Mouse (Mus musculus) neural tube, embryonic 13.5 days (tissue): ENCODE data around the gene Triap1. TPM values are rescaled to one million over a fixed set of nuclear protein-coding genes. Genes with fewer than 3 reads are reported as not detected.
A peak's percentile ranks its signal among the peaks of the same experiment; 100 is the strongest.

Source experiments
- ATAC-seq: fragments of 200-750 bp; cut with Nextera tagmentation; 2 replicates; pipeline ENCODE4 v1.8.0; 2017; ENCODE audit warnings: low read depth, mild to moderate bottlenecking, moderate TSS enrichment, moderate library complexity
- H3K27ac ChIP-seq: fragments of 300-500 bp; sonication (generic); replicated peaks from 2 replicates; pipeline ENCODE4 v1.5.1; 2015; ENCODE audit warnings: moderate library complexity, mild to moderate bottlenecking, inconsistent platforms
- H3K27me3 ChIP-seq: fragments of 300-500 bp; sonication (generic); 2 replicates; pipeline ENCODE4 v1.6.1; 2015; ENCODE audit warnings: mild to moderate bottlenecking, inconsistent platforms
- H3K36me3 ChIP-seq: fragments of 300-500 bp; sonication (generic); 2 replicates; pipeline ENCODE4 v1.6.1; 2015; ENCODE audit warnings: mild to moderate bottlenecking, inconsistent platforms
- H3K4me1 ChIP-seq: fragments of 300-500 bp; sonication (generic); replicated peaks from 2 replicates; pipeline ENCODE4 v1.6.1; 2015; ENCODE audit warnings: inconsistent platforms
- H3K4me2 ChIP-seq: fragments of 300-500 bp; sonication (generic); 2 replicates; pipeline ENCODE4 v1.6.1; 2015; ENCODE audit warnings: inconsistent platforms, mild to moderate bottlenecking, moderate library complexity
- H3K4me3 ChIP-seq: fragments of 300-500 bp; sonication (generic); 2 replicates; pipeline ENCODE4 v1.5.1; 2015; ENCODE audit warnings: mild to moderate bottlenecking, inconsistent platforms
- H3K9ac ChIP-seq: fragments of 300-500 bp; sonication (generic); 2 replicates; pipeline ENCODE4 v1.6.1; 2015; ENCODE audit warnings: moderate library complexity, mild to moderate bottlenecking, inconsistent platforms
- H3K9me3 ChIP-seq: fragments of 300-500 bp; sonication (generic); 2 replicates; pipeline ENCODE4 v1.6.1; 2016; ENCODE audit warnings: inconsistent platforms
- WGBS: fragments of 180-500 bp; shearing (Covaris S2); methylation state at CpG from one replicate; pipeline ENCODE4 v1.1.7; 2015; 5-methylcytosine and 5-hydroxymethylcytosine counted together
- polyA plus RNA-seq: library from polyadenylated mRNA; unstranded; fragments of >200 nt; fragmentation: Nextera tagmentation; extraction: Ambion mirVana; gene quantifications from 2 replicates; pipeline ENCODE4 v1.2.1, GENCODE M21; 2015

The Triap1 gene
- polyA plus RNA-seq, 1 experiment from 2014 or later = 54.8 TPM

DNA sequence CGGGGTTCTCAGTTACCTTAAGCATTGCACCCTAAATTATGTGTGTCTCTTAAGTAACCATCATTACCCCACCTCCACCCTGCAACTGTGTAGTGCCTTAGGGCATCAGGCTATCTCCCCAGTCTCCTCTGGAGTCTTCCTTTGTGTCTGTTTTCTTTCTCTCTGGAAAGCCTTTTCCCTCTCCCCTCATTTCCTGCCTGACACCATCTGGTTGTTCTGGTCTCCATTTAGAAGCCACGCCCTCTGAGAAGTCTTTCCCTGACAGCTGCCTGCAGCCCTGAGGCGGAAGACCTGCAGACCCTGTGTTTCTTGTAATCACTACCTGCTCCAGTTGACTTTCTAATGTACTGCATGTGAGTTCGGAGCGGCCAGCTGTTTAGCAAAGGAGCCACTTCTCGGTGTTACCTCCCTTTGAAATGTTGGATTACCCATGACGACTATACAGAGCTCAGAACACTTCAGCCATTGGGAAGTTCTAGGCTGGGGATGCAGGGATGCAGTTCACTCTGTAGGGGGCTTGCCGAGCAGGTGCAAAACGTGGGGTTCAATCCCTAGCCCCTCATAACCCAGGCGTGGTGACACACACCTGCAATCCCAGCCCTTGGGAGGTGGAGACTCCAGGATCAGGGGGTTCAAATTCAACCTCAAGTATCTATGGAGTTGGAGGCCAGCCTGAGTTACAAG is 23.2 kb upstream of the Triap1 start:
- peaks cover 45% of the 10 kb centered on the region for H3K4me1 ChIP-seq
- H3K4me3 ChIP-seq = 0 out of 2 replicates have a peak overlapping the region, but pooled peaks have one; percentile 0
- peak overlapping the region; percentile 67; the same call in 1 of the 2 replicates for H3K9ac ChIP-seq
- H3K27ac ChIP-seq = peak overlapping the region; percentile 86
- peak overlapping the region; percentile 74 for H3K4me2 ChIP-seq
- H3K9me3 ChIP-seq = no peaks in the 10 kb centered on the region
- no peaks in the 10 kb centered on the region for H3K27me3 ChIP-seq
- no peaks in the 10 kb centered on the region for H3K36me3 ChIP-seq
- ATAC-seq = peak; percentile 34; the same call in 1 of the 2 replicates
- 3% methylated on average over 10 of the region's 10 CpGs for WGBS

DNA sequence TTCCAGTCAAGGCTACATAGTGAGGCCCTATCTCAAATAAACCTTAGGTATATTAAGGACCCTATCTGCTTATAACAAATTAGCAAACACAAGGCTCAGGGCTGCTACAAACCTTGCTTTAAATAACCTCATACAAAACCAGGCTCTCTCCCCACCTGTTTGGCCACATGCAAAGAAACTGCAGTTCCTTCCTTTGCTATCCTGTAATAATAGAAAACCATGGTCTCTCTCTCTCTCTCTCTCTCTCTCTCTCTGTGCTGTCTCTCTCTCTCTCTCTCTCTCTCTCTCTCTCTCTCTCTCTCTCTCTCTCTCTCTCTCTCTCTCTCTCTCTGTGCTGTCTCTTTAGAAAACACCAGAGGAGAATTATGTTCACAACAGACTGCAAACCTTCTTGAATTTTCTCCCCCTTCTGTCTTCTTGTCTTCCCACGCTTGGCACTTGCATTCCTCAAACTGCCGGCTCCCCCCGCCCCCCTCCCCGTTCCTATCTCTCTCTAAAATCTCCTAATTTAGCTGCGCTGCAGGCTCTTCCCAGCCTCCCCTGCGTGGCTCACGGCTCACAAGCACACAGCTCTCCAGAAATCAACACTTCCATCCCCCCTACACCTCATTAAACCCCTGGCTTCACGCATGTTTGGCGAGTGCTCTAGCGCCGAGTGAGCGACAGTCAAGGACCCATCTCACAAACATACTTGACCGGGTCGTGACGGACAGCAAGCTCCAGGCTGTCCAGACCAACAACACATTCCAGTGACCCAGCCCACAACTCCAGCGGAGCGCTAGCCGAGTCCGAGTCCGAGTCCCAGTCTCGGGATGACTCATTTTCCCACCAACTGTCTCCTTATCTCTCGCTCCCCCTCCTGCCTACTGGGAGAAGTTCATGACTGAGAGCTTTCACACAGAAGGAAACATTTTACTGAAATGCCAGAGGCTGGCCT is 21.8 kb upstream of the Triap1 start:
- peak; percentile 59; the same call in 1 of the 2 replicates for ATAC-seq
- under 1% methylated on average over 22 of the region's 22 CpGs for WGBS

DNA sequence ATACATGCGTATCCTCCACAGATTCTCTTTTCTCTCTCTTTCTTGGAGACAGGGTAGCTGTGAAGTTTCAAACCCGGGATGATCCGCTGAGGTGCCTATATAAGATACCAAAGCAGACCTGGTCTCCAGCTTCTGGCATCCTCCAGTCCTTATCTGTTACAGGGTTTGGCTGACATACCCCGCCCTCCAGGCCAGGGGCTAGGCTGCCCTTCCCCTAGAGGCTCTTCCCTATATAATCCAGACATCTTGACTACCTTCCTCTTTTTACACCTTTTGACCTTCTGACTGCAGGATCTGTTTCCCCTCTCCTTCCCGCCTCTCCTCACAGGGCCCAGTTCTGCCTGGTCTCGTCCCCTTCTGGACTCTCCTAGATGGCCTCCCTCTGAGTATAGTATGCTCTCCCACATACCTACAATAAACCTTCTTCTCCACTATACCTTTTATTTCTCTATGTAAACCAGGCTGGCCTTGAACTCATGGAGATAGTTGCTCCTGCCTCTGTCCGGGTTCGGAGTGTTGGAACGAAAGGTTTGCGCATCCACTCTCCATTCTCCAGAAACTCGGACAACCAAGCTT is 14.7 kb upstream of the Triap1 start:
- Histone ChIP-seq H3K36me3 (peaks cover 15% of the 10 kb centered on the region), H3K4me2 (peak overlapping the region; percentile 86), H3K27ac (peak overlapping the region; percentile 92), H3K27me3 (no peaks in the 10 kb centered on the region), H3K9ac (peak overlapping the region; percentile 96), H3K4me1 (peaks cover 31% of the 10 kb centered on the region), H3K4me3 (peak overlapping the region; percentile 96), H3K9me3 (no peaks in the 10 kb centered on the region)
- ATAC-seq = peak; percentile 59
- WGBS = 29% methylated on average over 11 of the region's 11 CpGs

More for the DNA sequence above, 21.8 kb upstream of the Triap1 start:
- Histone ChIP-seq H3K4me1 (peaks cover 39% of the 10 kb centered on the region), H3K27me3 (no peaks in the 10 kb centered on the region), H3K9me3 (no peaks in the 10 kb centered on the region), H3K36me3 (no peaks in the 10 kb centered on the region), H3K27ac (peak overlapping the region; percentile 69), H3K4me3 (peak overlapping the region; percentile 37), H3K9ac (peak overlapping the region; percentile 67), H3K4me2 (peak overlapping the region; percentile 74)

DNA sequence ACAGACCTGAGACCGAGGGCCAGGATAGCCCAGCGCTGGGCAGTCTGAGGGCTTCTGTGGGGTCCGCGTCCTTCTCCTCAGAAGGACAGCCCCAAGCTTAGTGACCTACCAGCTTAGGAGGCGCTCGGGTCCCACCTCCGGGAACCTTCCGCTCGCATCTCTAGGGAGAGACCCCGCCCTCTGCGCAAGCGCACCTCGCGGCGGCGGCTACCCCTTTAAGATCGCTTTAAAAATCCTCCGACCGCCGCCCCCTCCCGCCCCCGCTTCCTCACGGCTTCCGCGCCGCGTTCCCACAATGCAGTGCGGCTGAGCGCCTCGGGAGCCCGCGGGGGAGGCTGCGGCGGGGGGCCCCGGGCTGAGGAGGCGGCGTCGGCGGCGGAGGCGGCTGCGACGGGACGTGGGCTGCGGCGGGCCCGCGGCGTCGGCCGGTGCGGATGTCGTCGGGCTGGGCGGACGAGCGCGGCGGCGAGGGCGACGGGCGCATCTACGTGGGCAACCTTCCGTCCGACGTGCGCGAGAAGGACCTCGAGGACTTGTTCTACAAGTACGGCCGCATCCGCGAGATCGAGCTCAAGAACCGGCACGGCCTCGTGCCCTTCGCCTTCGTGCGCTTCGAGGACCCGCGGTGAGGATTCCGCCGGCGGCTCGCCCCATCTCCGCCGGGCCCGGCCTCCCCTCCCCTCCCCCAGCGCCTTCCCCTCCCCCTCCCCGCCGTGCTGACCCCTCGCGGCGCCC is 14.0 kb upstream of the Triap1 start, which contains the start of gene Srsf9:
Srsf9 (plus strand) TSS at position 303 of the 735 bp plus-strand sequence.
- Histone ChIP-seq H3K9ac (peak within 1 kb of the TSS; percentile 96), H3K4me2 (peak within 1 kb of the TSS; percentile 86), H3K27ac (peak within 1 kb of the TSS; percentile 92), H3K9me3 (no peaks in the 10 kb centered on the region), H3K4me3 (peak within 1 kb of the TSS; percentile 96), H3K27me3 (no peaks in the 10 kb centered on the region), H3K36me3 (peaks cover 22% of the 10 kb centered on the region), H3K4me1 (peaks cover 31% of the 10 kb centered on the region)
- ATAC-seq = peak; percentile 91
- under 1% methylated on average over 72 of the region's 97 CpGs for WGBS

DNA sequence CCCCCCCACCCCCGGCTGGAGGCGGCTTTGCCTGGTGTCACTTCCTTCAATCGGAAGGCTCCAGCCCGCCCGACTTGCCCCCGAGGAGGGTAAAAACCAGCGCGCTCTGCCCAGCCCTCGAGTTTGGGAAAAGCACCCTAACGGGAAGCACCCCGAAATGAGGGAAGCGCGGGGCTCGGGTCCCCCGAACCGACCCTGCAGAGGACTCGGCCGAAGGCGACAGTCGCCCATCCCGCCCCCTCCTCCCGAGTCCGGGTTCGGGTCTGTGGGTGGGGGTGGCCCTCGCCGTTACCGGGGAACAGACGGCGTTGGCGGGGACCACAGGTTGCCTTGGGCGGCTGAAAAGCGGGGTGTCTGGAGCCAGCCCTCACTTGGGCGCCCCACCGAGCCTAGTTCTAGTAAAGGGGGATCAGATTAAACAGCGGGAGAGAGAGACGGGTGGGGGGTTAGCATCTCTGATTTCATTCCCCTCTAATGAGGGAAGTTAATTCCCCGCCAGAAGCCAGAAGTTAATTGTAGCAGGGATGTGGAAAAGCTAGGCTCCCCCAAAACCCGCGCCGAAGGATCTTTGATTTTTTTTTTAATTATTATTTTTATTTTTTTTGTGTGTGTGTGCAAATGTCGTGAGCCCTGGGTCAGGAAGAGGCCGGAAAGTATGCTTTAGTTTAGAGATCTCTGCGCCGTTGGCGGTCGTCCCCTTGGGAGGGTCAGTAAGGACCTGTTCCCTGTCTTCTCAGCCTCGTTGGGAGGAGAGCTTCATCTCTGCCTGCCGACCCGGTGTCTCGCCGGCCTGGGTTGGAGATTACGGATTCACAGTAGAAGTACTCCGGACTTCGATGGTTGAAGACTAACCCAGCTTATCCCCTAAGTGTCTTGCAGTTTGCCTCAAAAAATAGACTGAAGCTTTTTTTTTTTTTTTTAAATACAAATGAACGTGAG is 13.1 kb upstream of the Triap1 start:
- WGBS = under 1% methylated on average over 55 of the region's 55 CpGs
- H3K27ac ChIP-seq = peak overlapping the region; percentile 92
- H3K4me3 ChIP-seq = peak overlapping the region; percentile 96

DNA sequence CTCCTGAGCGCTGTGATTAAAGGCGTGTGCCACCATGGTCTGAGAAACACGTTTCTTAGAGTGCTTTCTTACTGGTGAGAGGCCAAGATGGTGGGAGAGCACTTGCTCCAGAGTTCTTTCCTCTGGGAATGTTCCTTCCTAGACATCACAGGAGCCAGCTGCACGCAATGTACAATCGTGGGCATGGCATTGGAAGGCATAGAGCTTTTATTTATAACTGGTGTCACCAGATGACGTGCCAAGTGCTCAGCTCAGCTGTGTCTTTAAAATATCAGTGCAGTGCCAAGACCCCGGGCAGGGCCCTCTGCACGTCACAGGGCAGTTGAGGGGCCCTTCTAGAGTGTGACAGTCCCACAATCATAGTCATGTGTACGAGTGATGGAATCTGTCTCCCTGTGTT is 10.1 kb upstream of the Triap1 start:
- peaks cover 61% of the 10 kb centered on the region for H3K36me3 ChIP-seq
- peaks cover 27% of the 10 kb centered on the region for H3K4me1 ChIP-seq
- no peak overlapping the region for H3K4me2 ChIP-seq
- H3K9ac ChIP-seq = no peak overlapping the region
- no peak overlapping the region for H3K27ac ChIP-seq
- H3K9me3 ChIP-seq = no peaks in the 10 kb centered on the region
- WGBS = 88% methylated on average over 9 of the region's 9 CpGs
- H3K27me3 ChIP-seq = no peaks in the 10 kb centered on the region
- no peak overlapping the region for H3K4me3 ChIP-seq
- no peak for ATAC-seq

More for the DNA sequence above, 13.1 kb upstream of the Triap1 start:
- H3K4me1 ChIP-seq = peaks cover 31% of the 10 kb centered on the region
- H3K9ac ChIP-seq = peak overlapping the region; percentile 96
- peak; percentile 9; the same call in 1 of the 2 replicates for ATAC-seq
- H3K27me3 ChIP-seq = no peaks in the 10 kb centered on the region
- H3K4me2 ChIP-seq = peak overlapping the region; percentile 86
- no peaks in the 10 kb centered on the region for H3K9me3 ChIP-seq
- peaks cover 30% of the 10 kb centered on the region for H3K36me3 ChIP-seq

DNA sequence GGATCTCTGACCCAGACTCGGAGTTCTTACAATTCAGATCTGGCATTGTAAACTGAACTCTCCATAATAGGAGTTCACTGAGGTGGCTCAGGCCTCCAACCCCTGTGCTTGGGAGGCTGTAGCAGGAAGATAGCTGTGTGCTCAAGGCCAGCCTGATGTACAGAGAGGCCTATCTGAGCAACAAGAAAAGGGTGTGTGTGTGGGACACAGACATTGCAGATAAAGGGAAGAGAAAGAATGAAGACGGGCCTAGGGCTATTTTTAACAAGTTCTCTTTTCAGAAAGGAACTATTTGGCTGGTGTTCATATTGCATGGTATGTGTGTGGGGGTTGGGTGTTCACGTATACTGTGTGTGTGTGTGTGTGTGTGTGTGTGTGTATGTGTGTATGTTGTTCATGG is 7.4 kb upstream of the Triap1 start:
- H3K36me3 ChIP-seq = peaks cover 71% of the 10 kb centered on the region
- H3K9me3 ChIP-seq = no peaks in the 10 kb centered on the region
- no peak overlapping the region for H3K4me2 ChIP-seq
- peaks cover 14% of the 10 kb centered on the region for H3K4me1 ChIP-seq
- no peak overlapping the region for H3K27ac ChIP-seq
- no peak for ATAC-seq
- no peak overlapping the region for H3K4me3 ChIP-seq
- no peak overlapping the region for H3K9ac ChIP-seq
- no peaks in the 10 kb centered on the region for H3K27me3 ChIP-seq
- WGBS = 86% methylated on average over 3 of the region's 3 CpGs

DNA sequence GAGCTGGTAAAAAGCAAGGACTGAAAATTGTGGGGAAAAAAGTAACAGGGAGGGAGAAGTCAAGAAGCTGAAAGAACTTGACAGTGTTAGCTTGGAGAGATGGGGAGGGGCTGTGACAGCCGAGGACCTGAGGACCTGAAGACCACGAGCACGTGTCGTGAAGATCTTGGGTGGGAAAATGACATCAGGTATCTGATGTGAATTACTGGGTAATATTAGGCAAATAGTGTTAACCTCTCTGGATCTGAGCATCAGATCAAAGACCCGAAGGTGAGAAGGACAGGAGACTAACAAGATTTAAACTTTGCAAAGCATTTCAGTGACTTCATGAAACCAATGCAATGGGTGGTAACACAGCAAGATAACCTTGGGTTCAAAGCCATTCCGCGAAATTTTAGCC is 1.0 kb upstream of the Triap1 start:
- ATAC-seq = no peak
- Histone ChIP-seq H3K36me3 (peaks cover 49% of the 10 kb centered on the region), H3K4me2 (peak overlapping the region; percentile 80), H3K4me3 (peak overlapping the region; percentile 72), H3K27ac (no peak overlapping the region), H3K9me3 (no peaks in the 10 kb centered on the region), H3K9ac (peak overlapping the region; percentile 81), H3K4me1 (peaks cover 30% of the 10 kb centered on the region), H3K27me3 (no peaks in the 10 kb centered on the region)
- 39% methylated on average over 7 of the region's 7 CpGs for WGBS

DNA sequence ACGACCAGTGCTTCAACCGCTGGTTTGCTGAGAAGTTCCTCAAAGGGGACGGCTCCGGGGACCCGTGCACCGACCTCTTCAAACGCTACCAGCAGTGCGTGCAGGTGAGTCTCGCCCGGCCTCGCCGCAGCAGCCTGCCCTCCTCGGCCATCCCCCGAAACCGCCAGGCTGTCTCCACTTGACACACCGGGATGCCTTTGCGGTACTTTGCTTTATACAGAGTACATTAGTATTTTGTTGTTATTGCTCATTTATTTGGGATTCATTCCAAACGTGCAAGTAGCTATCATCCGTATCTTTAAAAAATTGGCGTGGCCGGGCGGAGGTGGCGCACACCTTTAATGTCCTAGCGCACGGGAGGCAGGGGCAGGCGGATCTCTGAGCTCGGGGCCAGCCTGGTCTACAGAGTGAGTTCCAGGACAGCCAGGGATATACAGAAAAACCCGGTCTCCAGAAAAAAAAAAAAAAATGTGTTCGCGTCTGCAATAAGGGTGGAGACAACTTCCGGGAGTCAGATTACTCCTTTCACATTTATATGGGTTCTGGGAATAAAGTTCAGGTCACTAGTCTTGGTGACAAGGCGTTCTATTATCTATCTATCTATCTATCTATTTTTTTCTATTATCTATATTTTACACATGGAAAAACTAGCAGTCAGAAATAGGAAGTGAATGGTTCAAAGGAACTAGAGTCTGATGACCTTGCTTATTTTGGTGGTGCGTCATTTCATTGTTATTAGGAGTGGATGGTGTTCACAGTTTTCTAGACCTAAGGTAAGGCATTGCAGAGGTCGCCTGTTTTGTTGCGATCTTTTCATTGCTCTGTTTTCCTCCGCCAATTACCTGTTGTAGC is 515 bp downstream of the Triap1 start:
- WGBS = 12% methylated on average over 36 of the region's 36 CpGs
- no peak for ATAC-seq
- H3K4me3 ChIP-seq = peak overlapping the region; percentile 72

DNA sequence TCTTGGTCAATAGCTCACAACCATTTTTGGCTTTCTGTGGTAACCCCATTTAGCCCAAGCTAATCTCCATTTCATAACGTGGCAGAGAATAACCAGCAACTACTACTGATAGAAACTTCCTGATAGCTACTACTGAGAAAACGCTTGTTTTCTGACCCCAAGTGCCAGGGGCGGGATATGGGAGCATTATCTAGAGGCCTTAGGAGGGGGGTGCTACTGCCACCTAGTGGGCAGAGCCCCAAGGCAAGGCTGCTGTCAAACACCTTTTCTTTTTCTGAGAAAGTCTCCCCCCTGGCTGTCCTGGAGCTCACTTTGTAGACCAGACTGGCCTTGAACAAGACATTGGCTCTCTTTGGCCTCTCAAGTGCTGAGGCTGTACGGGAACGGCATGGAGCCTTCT is 6.5 kb downstream of the Triap1 start:
- Histone ChIP-seq H3K9ac (peak overlapping the region; percentile 88), H3K4me2 (peak overlapping the region; percentile 99), H3K4me1 (peaks cover 24% of the 10 kb centered on the region), H3K9me3 (no peaks in the 10 kb centered on the region), H3K36me3 (peaks cover 41% of the 10 kb centered on the region), H3K27ac (no peak overlapping the region), H3K4me3 (peak overlapping the region; percentile 93), H3K27me3 (no peaks in the 10 kb centered on the region)
- WGBS = 7% methylated on average over 5 of the region's 5 CpGs
- ATAC-seq = no peak

More for the DNA sequence above, 515 bp downstream of the Triap1 start:
- Histone ChIP-seq H3K27ac (peak overlapping the region; percentile 91), H3K27me3 (no peaks in the 10 kb centered on the region), H3K4me1 (peaks cover 33% of the 10 kb centered on the region), H3K4me2 (peak overlapping the region; percentile 80), H3K9me3 (no peaks in the 10 kb centered on the region), H3K36me3 (peaks cover 48% of the 10 kb centered on the region), H3K9ac (peak overlapping the region; percentile 81)
